Comparison of ENCODE assay signal across 23 mouse cellular contexts in genomic region chr16:42872101-42872500, GRCm38 (mm10). TPM values are rescaled to one million over a fixed set of nuclear protein-coding genes. Genes with fewer than 3 reads are reported as not detected.
DNase-seq lines count a peak whose midpoint lies in the region; ATAC-seq and TF ChIP-seq lines count a peak whose summit lies in the region.
"Had no signal": no experiment of that assay in that cellular context is flagged by ENCODE, and none has a peak within 500 bp of the region (broad histone marks: within the 10 kb centered on the region; RNA-seq: fewer than 3 reads in every experiment).

No protein-coding gene starts in this region.

- TF ChIP-seq RAD21 in CH12.LX (IDR thresholded peaks at IDR 0.05; ENCODE audit: low read depth, low read length), result no peak

- DNase-seq in 3T3-L1 (ENCODE audit: low read depth, low spot score) (peak; percentile 95), CH12.LX (ENCODE audit: extremely low read depth) (no peak)
- DNase-seq in embryonic facial prominence, embryonic 14.5 days (ENCODE audit: low spot score), result peak; percentile 68
- peak; percentile 48 for DNase-seq in limb, embryonic 14.5 days (ENCODE audit: low spot score)
- no peak for DNase-seq in urinary bladder, postnatal 14 days (ENCODE audit: low spot score)
- no peak for DNase-seq in left cerebral cortex, postnatal 25 days (ENCODE audit: low spot score in 2 of 2)
- no peak for DNase-seq in lung, postnatal 25 days (ENCODE audit: low spot score)
- DNase-seq: adrenal gland, adult 2 months; adrenal gland, postnatal 25 days; B cell, adult 2 months; cerebellum, adult 2 months; cerebellum, postnatal 10 days; gastrocnemius, postnatal 36 days; heart, adult 11 months; heart, postnatal 4 days had no signal

- TF ChIP-seq CTCF in CH12.LX (conservative IDR thresholded peaks at IDR 0.05 in 1 of 2, IDR thresholded peaks at IDR 0.05 in 1 of 2; ENCODE audit: low read depth in 2 of 2, low read length in 2 of 2), result no peak

- H3K9me3 ChIP-seq in CH12.LX (replicated peaks; ENCODE audit: low read length), result no peaks in the 10 kb centered on the region
- no peaks in the 10 kb centered on the region for H3K9me3 ChIP-seq in embryonic facial prominence, embryonic 14.5 days (ENCODE audit: control insufficient read depth, low read length)
- H3K9me3 ChIP-seq in limb, embryonic 14.5 days (ENCODE audit: control insufficient read depth, low read length), result no peaks in the 10 kb centered on the region; the same call in 1 of the 2 replicates
- H3K9me3 ChIP-seq: embryonic facial prominence, embryonic 12.5 days; forebrain, embryonic 15.5 days; heart, embryonic 13.5 days; hindbrain, embryonic 12.5 days had no signal

- no peak for ATAC-seq in embryonic facial prominence, embryonic 14.5 days (ENCODE audit: low read depth)
- no peak for ATAC-seq in limb, embryonic 14.5 days (ENCODE audit: low FRiP score, low read depth)
- ATAC-seq: activated CD4-positive, CD25-positive, alpha-beta regulatory T cell, adult 4 months; CD4-positive, CD25-positive, alpha-beta regulatory T cell, adult 4 months; forebrain, embryonic 15.5 days; hindbrain, postnatal 0 days; Patski had no signal

- TF ChIP-seq POLR2A in CH12.LX (IDR thresholded peaks at IDR 0.05; ENCODE audit: low read depth, low read length), result no peak
- no peak for TF ChIP-seq POLR2A in limb, embryonic 14.5 days (IDR thresholded peaks at IDR 0.05; ENCODE audit: borderline replicate concordance, extremely low read depth, insufficient read depth, insufficient read length)

- dilution Hi-C loops in CH12.LX (cut with MboI; ENCODE audit: extremely low pct_ligation_motif_present, extremely low pct_unique_long_range_greater_than_20kb, low sequenced_read_pairs), result no loop called here

- WGBS in embryonic facial prominence, embryonic 14.5 days, result 44% methylated on average over 5 of the region's 5 CpGs
- 38% methylated on average over 5 of the region's 5 CpGs for WGBS in limb, embryonic 14.5 days

- H3K4me1 ChIP-seq in CH12.LX (ENCODE audit: control insufficient read depth in 1 of 2, insufficient read depth in 2 of 2), result peaks cover 0 to 21% of the 10 kb centered on the region in 2 experiments; a peak in 2 of 4 replicates
- H3K4me1 ChIP-seq in embryonic facial prominence, embryonic 14.5 days (ENCODE audit: control insufficient read depth, insufficient read depth, low read length), result no peaks in the 10 kb centered on the region; the same call in 1 of the 2 replicates
- 0 out of 2 replicates have a peak, but pooled peaks cover 2% of the 10 kb centered on the region for H3K4me1 ChIP-seq in limb, embryonic 14.5 days (ENCODE audit: control insufficient read depth, insufficient read depth, low read length)
- H3K4me1 ChIP-seq: embryonic facial prominence, embryonic 12.5 days had no signal

- H3K27me3 ChIP-seq in CH12.LX (replicated peaks), result no peaks in the 10 kb centered on the region
- H3K27me3 ChIP-seq in embryonic facial prominence, embryonic 14.5 days (replicated peaks; ENCODE audit: control insufficient read depth, insufficient read depth, low read length), result no peaks in the 10 kb centered on the region
- no peaks in the 10 kb centered on the region for H3K27me3 ChIP-seq in limb, embryonic 14.5 days (ENCODE audit: control insufficient read depth, insufficient read depth, low read length)
- H3K27me3 ChIP-seq: embryonic facial prominence, embryonic 12.5 days; forebrain, embryonic 15.5 days; heart, embryonic 13.5 days; hindbrain, embryonic 12.5 days; Patski had no signal

- H3K9ac ChIP-seq in CH12.LX (ENCODE audit: insufficient read depth, low read depth), result no peak overlapping the region
- no peak overlapping the region for H3K9ac ChIP-seq in embryonic facial prominence, embryonic 14.5 days (ENCODE audit: low read depth, low read length)
- H3K9ac ChIP-seq in limb, embryonic 14.5 days (ENCODE audit: low read depth, low read length, severe bottlenecking), result no peak overlapping the region
- H3K9ac ChIP-seq: embryonic facial prominence, embryonic 12.5 days; forebrain, embryonic 15.5 days; heart, embryonic 13.5 days; hindbrain, embryonic 12.5 days had no signal

- in situ Hi-C loops in CH12.LX (cut with MboI; ENCODE audit: low pct_ligation_motif_present, low pct_unique_long_range_greater_than_20kb, low sequenced_read_pairs), result no loop called here

- H3K27ac ChIP-seq in CH12.LX (ENCODE audit: insufficient read depth, low read depth), result no peak overlapping the region
- H3K27ac ChIP-seq in embryonic facial prominence, embryonic 14.5 days (replicated peaks; ENCODE audit: low read depth, low read length), result peak overlapping the region; percentile 16; the same call in 1 of the 2 replicates
- H3K27ac ChIP-seq in limb, embryonic 14.5 days (replicated peaks; ENCODE audit: low read depth, low read length), result no peak overlapping the region
- H3K27ac ChIP-seq: forebrain, embryonic 15.5 days; heart, embryonic 13.5 days; hindbrain, embryonic 12.5 days; hindbrain, postnatal 0 days had no signal

- 0 out of 2 replicates have a peak, but pooled peaks have one; percentile 9 for TF ChIP-seq EP300 in CH12.LX (IDR thresholded peaks at IDR 0.05; ENCODE audit: low read length)

- no peak overlapping the region for H3K4me2 ChIP-seq in CH12.LX (ENCODE audit: insufficient read depth, low read depth, poor library complexity, severe bottlenecking)
- H3K4me2 ChIP-seq in embryonic facial prominence, embryonic 14.5 days (ENCODE audit: low read depth, low read length), result no peak overlapping the region
- no peak overlapping the region for H3K4me2 ChIP-seq in limb, embryonic 14.5 days (replicated peaks; ENCODE audit: low read depth, low read length, severe bottlenecking)
- H3K4me2 ChIP-seq: embryonic facial prominence, embryonic 12.5 days; forebrain, embryonic 15.5 days; heart, embryonic 13.5 days; hindbrain, embryonic 12.5 days had no signal

- no peak overlapping the region for H3K4me3 ChIP-seq in CH12.LX (replicated peaks in 1 of 3; ENCODE audit: low read depth in 2 of 3, low read length in 2 of 3, poor library complexity in 1 of 3)
- H3K4me3 ChIP-seq in embryonic facial prominence, embryonic 14.5 days (ENCODE audit: low read depth, low read length), result no peak overlapping the region
- H3K4me3 ChIP-seq in limb, embryonic 14.5 days (replicated peaks; ENCODE audit: low read length), result no peak overlapping the region
- H3K4me3 ChIP-seq: embryonic facial prominence, embryonic 12.5 days; forebrain, embryonic 15.5 days; heart, embryonic 13.5 days; hindbrain, embryonic 12.5 days had no signal

- H3K79me2 ChIP-seq in CH12.LX (replicated peaks; ENCODE audit: control insufficient read depth, extremely low read depth, insufficient read depth, poor library complexity, severe bottlenecking), result no peaks in the 10 kb centered on the region

- intact Hi-C loops in left cerebral cortex, postnatal 25 days (cut with DNase I), result no loop called here

- H3K36me3 ChIP-seq in CH12.LX (replicated peaks in 1 of 2; ENCODE audit: control insufficient read depth in 1 of 2, insufficient read depth in 1 of 2, low read length in 1 of 2), result no peaks in the 10 kb centered on the region
- H3K36me3 ChIP-seq in embryonic facial prominence, embryonic 14.5 days (ENCODE audit: control insufficient read depth, insufficient read depth, low read length), result no peaks in the 10 kb centered on the region
- no peaks in the 10 kb centered on the region for H3K36me3 ChIP-seq in limb, embryonic 14.5 days (ENCODE audit: control insufficient read depth, insufficient read depth, low read length)
- H3K36me3 ChIP-seq: embryonic facial prominence, embryonic 12.5 days; forebrain, embryonic 15.5 days; heart, embryonic 13.5 days; hindbrain, embryonic 12.5 days had no signal

TF ChIP-seq in CH12.LX, 34 proteins besides CTCF, POLR2A, EP300 and RAD21:
- TF ChIP-seq JUN (IDR thresholded peaks at IDR 0.05; ENCODE audit: insufficient read depth, low read depth, low read length), result peak; percentile 24; the same call in 1 of the 2 replicates
- TF ChIP-seq PAX5 (IDR thresholded peaks at IDR 0.05; ENCODE audit: low read length), result no peak
- TF ChIP-seq RCOR1 (conservative IDR thresholded peaks at IDR 0.05; ENCODE audit: low read depth, low read length), result no peak
- TF ChIP-seq KAT2A (IDR thresholded peaks at IDR 0.05; ENCODE audit: insufficient replicate concordance, low read length), result no peak
TF ChIP-seq in CH12.LX: peak in this region for 1.

RNA-seq across cellular contexts. Expression of gene Zbtb20, which starts 3.6 kb away (rescaled TPM):
- 58.0 and 60.9 TPM in 2 replicates for total RNA-seq in CH12.LX (2012; rRNA removed)
- 23.2 and 24.9 TPM in 2 replicates for total RNA-seq in CH12.LX (2014; rRNA removed)
- 51.6 and 57.2 TPM in 2 replicates for polyA plus RNA-seq in CH12.LX (2012; ENCODE audit: insufficient read length, low read depth)
- polyA plus RNA-seq in embryonic facial prominence, embryonic 14.5 days (2014; fragmentation: Nextera tagmentation; extraction: Ambion mirVana), result 20.6 and 23.6 TPM in 2 replicates
- polyA plus RNA-seq in limb, embryonic 14.5 days (2012; rRNA removed), result 2.5 and 3.6 TPM in 2 replicates
- polyA plus RNA-seq in limb, embryonic 14.5 days (2014; fragmentation: Nextera tagmentation; extraction: Ambion mirVana), result 17.6 and 20.2 TPM in 2 replicates
- 10 to 100 TPM; 43.0 to 58.8 TPM for total RNA-seq in left cerebral cortex, postnatal 25 days (2021)

Comparison
In these comparisons a context has a peak if more than half of its experiments do, and no peak if none do; other contexts are left out.
1. DNase-seq: peak in 3T3-L1 (single experiment), embryonic facial prominence, embryonic 14.5 days (single experiment) and limb, embryonic 14.5 days (single experiment); none in CH12.LX (single experiment), urinary bladder, postnatal 14 days (single experiment), left cerebral cortex, postnatal 25 days (0 of 2) and lung, postnatal 25 days (single experiment).